Mouse (Mus musculus) 3134 (cell line): ENCODE results near the gene Acnat1.
"Not testable (repeated sequence)": the region's sequence is repeated elsewhere in the genome, so short reads cannot be mapped to it uniquely, and the experiment has no call there.

Source experiments
- DNase-seq: peaks from one replicate; pipeline ENCODE4 v3.0.0-alpha.2; 2011; ENCODE audit warnings: low spot score; ENCODE audit not compliant: insufficient read length; ENCODE audit errors: extremely low read depth

Acnat1 gene

GRCm38 (mm10) chr4:49467360-49467759 is 6.4 kb downstream of the Acnat1 start:
- DNase-seq, result peak; percentile 5

- DNase-seq, result no peak
Measured at GRCm38 (mm10) chr4:49456171-49456570, 17.5 kb downstream of the Acnat1 start.

GRCm38 (mm10) chr4:49451848-49452551 is 21.7 kb downstream of the Acnat1 start:
- DNase-seq, result no peak

- not testable (repeated sequence) for DNase-seq
Measured at GRCm38 (mm10) chr4:49451133-49451847, 22.4 kb downstream of the Acnat1 start.

GRCm38 (mm10) chr4:49436968-49437367 is 36.7 kb downstream of the Acnat1 start:
- DNase-seq, result not testable (repeated sequence)

GRCm38 (mm10) chr4:49410151-49410550 is 63.6 kb downstream of the Acnat1 start:
- not testable (repeated sequence) for DNase-seq

- not testable (repeated sequence) for DNase-seq
Measured at GRCm38 (mm10) chr4:49407957-49408356, 65.8 kb downstream of the Acnat1 start, which contains the start of gene Acnat2. Acnat2 (minus strand) TSS chr4:49408151.
